Mouse (Mus musculus): Measurements from ENCODE around the gene Aifm2.

DNA sequence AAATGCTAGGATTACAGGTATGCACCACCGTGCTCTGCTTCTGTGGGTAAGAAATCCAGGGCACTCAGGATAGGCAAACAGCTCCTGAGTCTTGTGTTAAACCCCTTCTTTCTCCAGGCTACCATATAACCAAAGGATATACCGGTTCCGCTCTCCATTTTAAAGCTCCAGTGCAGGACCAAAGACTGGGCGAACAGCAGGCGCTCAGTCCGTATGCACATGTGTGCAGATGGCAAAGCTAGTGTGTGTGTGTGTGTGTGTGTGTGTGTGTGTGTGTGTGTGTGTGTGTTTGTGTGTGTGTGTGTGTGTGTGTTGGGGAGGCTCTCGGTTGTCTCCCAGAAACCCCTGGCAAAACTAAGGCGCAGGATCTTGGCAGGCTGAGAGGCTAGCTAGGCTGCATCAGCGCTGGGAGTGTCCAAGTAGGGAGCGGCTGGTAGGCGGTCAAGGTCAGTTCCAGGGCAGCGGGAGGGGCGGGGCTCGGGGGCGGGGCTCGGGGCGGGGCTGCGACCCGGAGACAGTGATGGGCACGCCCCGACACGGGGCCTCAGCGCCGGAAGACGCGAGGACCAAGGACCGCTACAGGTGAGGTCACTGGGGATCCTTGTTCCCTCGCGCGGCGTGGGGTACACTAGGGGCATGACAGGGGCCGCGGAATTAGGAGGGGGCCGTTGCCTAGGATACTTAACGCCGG lies at the start of gene Aifm2:
- TF ChIP-seq CTCF (conservative IDR thresholded peaks at IDR 0.05; ENCODE audit: insufficient read depth, insufficient read length, low read depth, low read length) (no peak), POLR2A (IDR thresholded peaks at IDR 0.05; ENCODE audit: low read depth, low read length) (peak; percentile 19)
